Mouse (Mus musculus): ENCODE data around the gene Nubpl. TPM values are rescaled to one million over a fixed set of nuclear protein-coding genes. Genes with fewer than 3 reads are reported as not detected.
A peak's percentile ranks its signal among the peaks of the same experiment; 100 is the strongest.

The Nubpl gene
- total RNA-seq, 1 experiment from 2014 or later: 6.4 TPM

DNA sequence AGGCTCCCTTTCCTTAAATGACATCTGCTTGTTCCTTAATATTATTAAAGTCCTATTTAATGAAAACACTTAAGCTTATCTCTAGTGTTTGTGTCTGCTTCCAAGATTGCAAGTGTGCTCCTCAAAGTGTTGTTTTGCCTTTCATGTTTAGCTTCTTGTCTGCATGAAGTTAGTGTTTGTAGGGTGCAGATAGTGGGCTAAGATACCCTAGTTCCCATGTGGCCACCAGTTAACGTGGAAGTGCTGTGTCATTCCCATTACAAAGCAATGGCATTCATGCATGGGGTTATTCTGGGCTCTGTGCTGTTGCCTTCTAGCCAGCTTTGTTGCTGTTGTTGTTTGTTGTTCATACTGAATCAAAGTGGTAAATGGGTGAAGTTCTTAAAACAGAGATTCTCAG is 201.1 kb downstream of the Nubpl start:
- peak in 1 of 2 experiments; percentile 39; a peak in 1 of 4 replicates for ATAC-seq (replicated peaks in 1 of 2; ENCODE audit: insufficient read depth in 1 of 2, low FRiP score in 2 of 2, low TSS enrichment in 1 of 2, low read depth in 1 of 2, poor library complexity in 2 of 2, severe bottlenecking in 2 of 2)

DNA sequence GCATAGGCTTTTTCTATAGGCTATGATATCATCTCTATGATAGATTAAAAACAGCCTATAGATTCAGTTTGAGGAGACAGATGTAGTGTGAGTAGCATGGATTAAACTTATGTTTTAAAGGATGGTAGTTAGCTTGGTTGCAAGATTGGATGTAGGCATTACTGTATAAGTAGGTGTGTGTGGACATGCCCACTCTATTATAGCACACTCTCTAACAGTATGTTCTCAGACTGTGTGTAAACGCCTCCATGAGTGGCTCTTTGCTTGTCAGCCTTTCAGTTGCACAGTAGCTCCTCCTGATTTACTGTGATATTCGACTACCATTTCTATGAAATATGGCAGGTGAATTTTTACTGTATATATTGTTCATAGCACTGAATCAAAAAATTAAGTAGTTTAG is 205.4 kb downstream of the Nubpl start:
- no peak for ATAC-seq (replicated peaks in 1 of 2; ENCODE audit: insufficient read depth in 1 of 2, low FRiP score in 2 of 2, low TSS enrichment in 1 of 2, low read depth in 1 of 2, poor library complexity in 2 of 2, severe bottlenecking in 2 of 2)

DNA sequence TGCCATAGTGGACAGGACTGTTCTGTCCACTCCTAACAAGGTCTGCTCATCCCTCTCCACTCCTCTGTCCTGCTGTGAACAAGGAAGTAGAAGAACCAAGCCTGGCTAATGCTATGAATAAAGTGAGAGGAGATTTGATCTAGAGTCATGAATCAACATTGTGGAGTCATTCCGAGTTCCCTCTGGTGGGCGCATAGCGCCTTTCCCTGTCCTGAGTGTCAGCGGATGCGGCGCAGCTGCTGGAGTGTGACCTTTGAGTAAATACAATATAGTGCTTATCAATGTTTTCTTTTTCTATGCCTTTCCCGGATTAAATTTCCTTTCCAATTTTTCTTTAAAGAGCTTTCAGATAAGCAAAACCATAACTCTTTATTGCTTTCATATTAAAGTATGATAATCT is 208.8 kb downstream of the Nubpl start:
- ATAC-seq (replicated peaks in 1 of 2; ENCODE audit: insufficient read depth in 1 of 2, low FRiP score in 2 of 2, low TSS enrichment in 1 of 2, low read depth in 1 of 2, poor library complexity in 2 of 2, severe bottlenecking in 2 of 2): no peak

DNA sequence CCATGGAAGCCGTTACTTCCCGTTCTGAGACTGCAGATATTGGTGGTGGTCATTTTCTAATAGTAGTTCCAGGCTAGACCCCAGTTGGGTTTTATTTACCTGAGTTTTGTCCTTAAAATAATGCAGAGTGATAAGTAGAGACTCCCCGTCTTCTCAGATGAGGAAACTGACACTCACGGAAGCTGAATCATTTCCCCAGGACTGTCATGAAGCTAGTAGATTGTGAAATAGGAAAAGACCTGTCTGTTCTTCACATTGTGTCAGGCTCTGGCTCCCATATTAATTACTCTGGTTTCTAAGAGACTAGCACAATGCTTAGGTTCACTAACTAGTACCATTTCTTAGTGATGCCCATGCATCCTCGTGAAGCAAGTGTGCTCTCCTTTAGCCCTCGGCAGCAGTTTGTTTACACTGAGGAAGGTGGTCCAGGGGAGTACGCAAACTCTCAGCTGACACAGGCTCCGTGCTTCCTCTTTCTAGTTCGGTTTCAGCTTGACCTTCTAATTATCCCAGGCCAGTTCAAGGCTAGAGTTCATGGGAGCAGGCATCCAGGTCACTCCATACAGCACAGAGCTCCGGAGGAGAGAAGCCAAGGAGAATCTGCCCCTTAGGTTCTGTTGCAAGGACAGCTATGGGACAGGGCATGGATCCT is 209.9 kb downstream of the Nubpl start:
- peak; percentile 53 to 84; a peak in 2 of 4 replicates for ATAC-seq (replicated peaks in 1 of 2; ENCODE audit: insufficient read depth in 1 of 2, low FRiP score in 2 of 2, low TSS enrichment in 1 of 2, low read depth in 1 of 2, poor library complexity in 2 of 2, severe bottlenecking in 2 of 2)

DNA sequence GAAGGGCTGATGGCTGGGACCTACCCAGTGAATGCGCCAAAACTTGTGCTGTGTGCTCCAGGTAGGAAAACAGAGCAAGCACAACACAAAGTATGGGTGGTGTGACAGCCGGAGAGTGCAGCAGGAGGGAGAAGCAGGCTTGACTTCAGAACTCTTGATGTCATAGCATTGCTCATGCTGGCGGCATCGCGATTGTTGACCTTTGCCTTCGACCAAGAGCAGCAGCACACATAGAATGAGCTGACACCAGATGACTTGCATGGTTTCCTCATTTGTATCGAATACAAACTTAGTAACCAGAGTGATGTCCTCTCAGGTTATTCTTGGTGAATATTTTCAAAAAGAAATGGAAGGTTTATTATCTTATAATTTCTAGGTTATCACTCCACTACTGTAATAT is 211.1 kb downstream of the Nubpl start:
- ATAC-seq (replicated peaks in 1 of 2; ENCODE audit: insufficient read depth in 1 of 2, low FRiP score in 2 of 2, low TSS enrichment in 1 of 2, low read depth in 1 of 2, poor library complexity in 2 of 2, severe bottlenecking in 2 of 2): no peak

DNA sequence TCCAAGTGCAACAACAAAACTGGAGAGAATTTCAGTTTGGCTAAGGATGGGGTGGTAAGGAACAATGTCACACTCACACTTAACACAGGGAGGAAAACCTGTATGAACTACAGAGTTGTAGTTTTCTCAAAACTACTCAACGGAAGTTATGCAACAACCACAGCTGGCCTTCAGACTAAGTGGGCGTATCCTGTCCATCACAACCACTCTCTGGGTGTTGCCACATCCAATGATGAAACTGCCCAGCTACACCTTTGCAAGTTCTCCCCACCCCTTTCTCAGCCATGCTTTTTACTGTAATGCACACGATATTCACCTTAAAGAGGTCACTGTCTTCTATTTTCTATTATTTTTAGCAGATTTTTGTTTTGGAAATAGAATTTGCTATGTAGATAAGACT is 217.3 kb downstream of the Nubpl start:
- peak in 1 of 2 experiments; percentile 78; a peak in 1 of 4 replicates for ATAC-seq (replicated peaks in 1 of 2; ENCODE audit: insufficient read depth in 1 of 2, low FRiP score in 2 of 2, low TSS enrichment in 1 of 2, low read depth in 1 of 2, poor library complexity in 2 of 2, severe bottlenecking in 2 of 2)

DNA sequence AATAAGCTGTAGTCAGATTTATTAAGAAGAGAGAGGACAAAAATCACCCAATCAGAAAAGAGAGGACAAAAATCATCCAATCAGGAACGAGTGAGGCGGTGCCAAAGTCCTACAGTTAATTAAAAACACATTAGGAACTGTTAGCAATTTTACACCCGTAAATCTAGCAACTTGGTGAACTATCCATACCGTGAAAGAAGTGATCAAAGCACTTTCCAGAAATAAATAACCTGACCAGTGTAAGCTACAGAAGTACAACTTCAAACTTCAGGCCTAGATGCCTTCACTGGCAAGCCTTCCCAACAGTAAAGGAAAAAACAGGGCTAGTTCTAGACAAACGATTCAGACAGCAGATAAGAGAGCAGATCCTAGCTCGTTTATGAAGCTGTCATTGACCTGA is 220.1 kb downstream of the Nubpl start:
- no peak for ATAC-seq (replicated peaks in 1 of 2; ENCODE audit: insufficient read depth in 1 of 2, low FRiP score in 2 of 2, low TSS enrichment in 1 of 2, low read depth in 1 of 2, poor library complexity in 2 of 2, severe bottlenecking in 2 of 2)

DNA sequence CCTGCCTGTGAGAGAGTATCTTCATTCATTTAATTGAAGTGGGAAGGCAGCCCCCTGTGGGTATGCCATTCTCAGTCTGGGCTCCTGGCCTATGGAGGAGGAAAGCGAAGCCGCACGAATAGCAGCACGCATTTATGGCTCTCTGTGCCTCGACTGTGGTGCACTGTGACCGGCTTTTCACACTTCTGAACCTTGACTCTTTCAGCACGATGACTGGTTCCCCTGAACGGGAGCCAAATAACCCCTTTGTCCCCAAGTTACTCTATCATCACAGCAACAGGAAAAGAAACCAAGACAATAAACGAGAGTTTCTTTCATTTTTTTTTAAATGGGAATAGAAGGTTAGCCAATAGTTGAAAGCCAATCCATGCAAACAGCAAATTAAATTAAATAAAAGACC is 220.9 kb downstream of the Nubpl start:
- no peak for ATAC-seq (replicated peaks in 1 of 2; ENCODE audit: insufficient read depth in 1 of 2, low FRiP score in 2 of 2, low TSS enrichment in 1 of 2, low read depth in 1 of 2, poor library complexity in 2 of 2, severe bottlenecking in 2 of 2)

DNA sequence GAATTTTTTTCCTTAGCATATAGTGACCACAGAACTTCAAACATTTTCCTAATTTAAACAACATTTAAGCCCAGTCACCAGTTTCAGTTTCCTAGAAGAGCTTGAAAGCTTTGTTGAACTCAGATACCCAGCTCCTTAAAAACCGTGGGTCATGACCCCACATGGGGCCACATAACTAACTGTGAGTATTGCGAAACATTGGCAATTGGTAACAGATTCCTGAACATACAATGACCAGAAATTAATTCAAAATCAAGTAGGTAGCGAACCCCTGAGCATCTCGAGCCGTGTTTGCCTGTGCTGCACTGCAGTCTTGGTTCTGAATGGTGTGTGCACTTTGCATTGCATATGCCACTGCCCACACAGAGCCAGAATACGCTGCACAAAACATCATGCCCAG is 221.6 kb downstream of the Nubpl start:
- no peak for ATAC-seq (replicated peaks in 1 of 2; ENCODE audit: insufficient read depth in 1 of 2, low FRiP score in 2 of 2, low TSS enrichment in 1 of 2, low read depth in 1 of 2, poor library complexity in 2 of 2, severe bottlenecking in 2 of 2)

DNA sequence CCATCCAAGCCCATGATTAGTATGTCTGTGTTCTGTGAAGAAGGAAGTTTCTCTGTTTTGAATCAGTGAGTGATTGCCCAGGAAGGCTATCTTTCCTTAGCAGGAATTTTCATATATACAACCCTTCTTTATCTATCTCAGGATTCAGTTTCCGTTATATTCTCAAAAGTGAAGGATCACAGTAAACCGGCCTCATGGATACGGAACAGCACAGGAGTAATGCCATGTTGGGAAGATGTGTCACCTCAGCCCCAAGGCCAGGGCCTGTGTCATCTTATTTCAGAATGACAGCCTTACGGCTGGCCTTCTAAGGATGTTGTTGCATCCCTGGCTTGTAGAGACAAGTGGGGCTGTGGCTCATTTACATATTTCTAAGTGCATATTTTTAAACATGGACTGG is 231.0 kb downstream of the Nubpl start:
- ATAC-seq (replicated peaks in 1 of 2; ENCODE audit: insufficient read depth in 1 of 2, low FRiP score in 2 of 2, low TSS enrichment in 1 of 2, low read depth in 1 of 2, poor library complexity in 2 of 2, severe bottlenecking in 2 of 2): no peak

DNA sequence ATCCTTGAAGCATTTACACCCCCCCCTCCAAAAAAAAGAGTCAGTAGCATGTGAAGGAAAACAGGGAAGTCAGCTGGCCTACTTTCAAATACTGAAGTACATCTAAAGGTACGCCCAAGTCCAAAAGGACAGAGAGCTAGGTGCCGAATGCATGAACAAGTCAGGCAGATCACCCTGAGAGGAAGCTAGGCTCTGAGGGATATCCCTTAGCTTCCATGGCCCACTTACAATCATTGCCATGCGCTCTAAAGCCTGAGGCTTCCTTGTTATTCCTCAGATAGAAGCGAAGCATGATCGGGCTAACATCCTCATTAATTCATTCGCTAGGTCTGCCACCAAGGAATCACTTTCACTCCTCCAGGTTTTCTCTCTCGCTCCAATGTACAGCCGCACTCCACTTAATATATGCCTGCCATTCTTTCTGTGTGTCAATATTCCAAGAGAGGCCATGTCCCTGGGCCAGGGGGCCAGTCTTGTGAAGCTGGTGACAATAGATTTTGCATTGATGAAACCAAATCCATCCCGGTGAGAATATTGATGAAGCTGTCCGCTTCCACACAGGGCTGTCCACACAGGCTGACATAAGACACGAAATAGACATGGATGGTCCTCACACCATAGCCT is 237.7 kb downstream of the Nubpl start:
- no peak for ATAC-seq (replicated peaks in 1 of 2; ENCODE audit: insufficient read depth in 1 of 2, low FRiP score in 2 of 2, low TSS enrichment in 1 of 2, low read depth in 1 of 2, poor library complexity in 2 of 2, severe bottlenecking in 2 of 2)

DNA sequence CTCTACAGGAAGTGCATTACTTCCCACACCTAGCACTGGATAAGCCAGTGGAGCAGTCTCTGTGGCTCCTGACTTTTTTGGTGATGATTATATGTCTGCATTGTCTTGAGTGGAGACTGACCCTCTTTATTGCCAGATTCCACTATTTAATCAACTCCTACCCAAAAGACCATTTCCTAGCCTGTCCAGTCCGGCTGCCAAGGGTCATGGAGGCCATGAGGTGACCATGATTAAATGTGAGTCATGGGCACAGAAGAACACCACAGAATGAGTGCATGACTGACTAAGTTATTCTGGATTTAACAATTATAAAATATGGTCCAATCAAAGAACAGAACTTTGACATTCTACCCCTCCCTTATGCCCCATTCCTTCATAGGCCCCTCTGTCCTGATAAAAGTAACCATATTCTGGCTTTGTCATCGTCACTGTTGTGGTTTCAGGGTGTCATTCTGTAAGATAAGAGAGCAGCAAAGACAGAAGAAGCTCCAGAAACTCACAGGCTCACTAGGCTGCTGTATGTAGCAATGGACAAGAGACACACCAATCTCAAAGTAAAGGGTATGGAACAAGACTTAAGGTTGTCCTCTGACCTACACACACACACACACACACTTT is 240.7 kb downstream of the Nubpl start:
- no peak for ATAC-seq (replicated peaks in 1 of 2; ENCODE audit: insufficient read depth in 1 of 2, low FRiP score in 2 of 2, low TSS enrichment in 1 of 2, low read depth in 1 of 2, poor library complexity in 2 of 2, severe bottlenecking in 2 of 2)

DNA sequence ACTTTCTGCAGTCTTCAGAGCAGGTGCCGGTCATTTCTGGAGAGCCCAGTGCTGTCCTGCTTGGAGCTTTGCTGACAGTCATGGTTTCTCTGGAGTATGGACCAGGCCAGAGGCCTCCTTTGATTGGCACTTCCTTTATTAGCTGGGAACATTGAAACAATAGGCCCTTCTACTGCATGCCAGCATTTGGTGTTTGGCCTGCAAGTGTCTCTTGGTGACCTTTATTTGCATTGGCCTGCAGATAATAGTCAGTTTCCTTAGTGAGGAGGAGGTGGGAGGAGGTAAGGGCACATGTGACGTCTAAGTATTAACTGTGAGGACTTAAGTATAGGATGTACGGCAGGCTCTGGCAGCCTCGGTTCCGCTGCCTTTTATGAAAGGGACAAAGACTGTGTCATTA is 249.1 kb downstream of the Nubpl start:
- ATAC-seq (replicated peaks in 1 of 2; ENCODE audit: insufficient read depth in 1 of 2, low FRiP score in 2 of 2, low TSS enrichment in 1 of 2, low read depth in 1 of 2, poor library complexity in 2 of 2, severe bottlenecking in 2 of 2): no peak

DNA sequence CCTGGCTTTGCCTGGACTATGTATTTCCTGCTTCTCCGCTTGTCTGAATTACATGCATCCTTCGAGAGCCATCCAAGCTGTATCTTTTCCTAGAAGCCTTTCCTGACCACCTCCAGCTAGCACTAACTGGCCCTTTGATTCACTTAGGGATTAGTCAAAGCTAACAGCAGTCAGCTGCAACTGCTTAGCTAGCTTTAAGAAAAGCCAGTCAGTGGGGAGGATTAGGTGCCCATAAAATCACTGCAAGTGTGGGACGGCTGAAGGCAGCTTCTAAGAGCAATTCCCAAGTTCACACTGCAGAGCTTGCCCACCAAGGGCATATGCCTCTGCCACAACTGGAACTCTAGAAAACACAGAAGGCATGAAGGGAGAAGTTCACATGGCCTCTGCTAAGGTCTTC is 252.7 kb downstream of the Nubpl start:
- no peak for ATAC-seq (replicated peaks in 1 of 2; ENCODE audit: insufficient read depth in 1 of 2, low FRiP score in 2 of 2, low TSS enrichment in 1 of 2, low read depth in 1 of 2, poor library complexity in 2 of 2, severe bottlenecking in 2 of 2)

DNA sequence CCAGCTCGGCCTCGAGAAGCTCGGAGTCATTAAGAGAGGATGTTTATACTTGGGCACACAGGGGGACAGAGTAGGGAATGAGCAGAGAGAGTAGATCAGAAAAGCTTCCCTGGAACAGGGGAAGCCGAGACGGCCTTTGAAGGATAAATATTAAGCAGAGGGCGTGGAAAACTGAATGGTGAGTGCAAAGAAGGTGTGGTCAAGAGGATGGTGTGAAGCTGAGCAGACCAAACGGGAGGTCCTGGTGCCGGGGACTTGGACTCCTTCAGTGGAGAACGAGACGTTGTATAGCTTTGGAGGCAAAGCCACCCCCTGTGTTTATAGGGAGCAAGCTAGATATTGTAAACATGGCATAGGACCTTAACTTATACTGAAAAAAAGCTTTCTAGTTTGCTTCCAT is 261.9 kb downstream of the Nubpl start:
- ATAC-seq (replicated peaks in 1 of 2; ENCODE audit: insufficient read depth in 1 of 2, low FRiP score in 2 of 2, low TSS enrichment in 1 of 2, low read depth in 1 of 2, poor library complexity in 2 of 2, severe bottlenecking in 2 of 2): no peak

DNA sequence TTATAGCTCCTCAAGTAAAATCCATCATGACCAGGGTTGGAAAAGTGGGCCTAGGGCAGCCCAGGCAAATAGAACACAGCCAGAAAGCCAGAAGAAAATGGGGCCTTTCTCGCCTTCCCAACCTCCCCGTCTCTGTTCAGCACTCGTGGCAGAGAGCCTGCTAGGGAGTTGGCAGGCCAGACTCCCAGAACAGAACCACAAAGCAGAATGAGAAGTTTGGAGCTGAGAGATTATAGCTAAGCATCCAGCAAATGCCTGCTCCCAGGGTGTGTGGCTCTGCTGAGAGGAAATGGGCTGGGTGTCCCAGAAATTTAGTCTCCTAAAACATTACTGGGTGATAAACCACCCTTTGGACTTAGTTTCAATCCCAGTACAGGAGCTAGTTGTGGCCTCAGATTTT is 262.6 kb downstream of the Nubpl start:
- no peak for ATAC-seq (replicated peaks in 1 of 2; ENCODE audit: insufficient read depth in 1 of 2, low FRiP score in 2 of 2, low TSS enrichment in 1 of 2, low read depth in 1 of 2, poor library complexity in 2 of 2, severe bottlenecking in 2 of 2)

DNA sequence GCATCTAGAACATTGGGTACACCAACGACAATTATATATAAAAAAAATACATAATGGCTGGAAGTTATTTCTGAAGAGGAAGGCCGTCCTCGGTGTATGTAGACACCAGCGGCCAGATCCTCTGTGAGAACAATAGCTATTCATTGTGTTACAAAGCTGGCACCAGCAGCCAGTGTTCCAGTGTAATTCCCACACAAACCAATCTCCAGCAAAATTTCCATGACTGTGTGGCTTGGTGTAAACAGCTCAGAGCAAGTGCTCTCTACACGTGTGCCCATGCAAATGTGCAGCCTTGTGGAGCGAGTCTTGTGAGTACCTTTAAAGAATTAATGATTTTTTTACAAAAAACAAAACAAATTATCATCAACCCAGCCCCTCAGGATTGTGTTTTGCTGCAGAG is 263.7 kb downstream of the Nubpl start:
- 0 out of 4 replicates have a peak, but pooled peaks of 1 of the 2 experiments have one; percentile 22 for ATAC-seq (replicated peaks in 1 of 2; ENCODE audit: insufficient read depth in 1 of 2, low FRiP score in 2 of 2, low TSS enrichment in 1 of 2, low read depth in 1 of 2, poor library complexity in 2 of 2, severe bottlenecking in 2 of 2)
